In genomic region chr6:95729399-95729798, GRCm38 (mm10) we compare ENCODE assay signal across 21 mouse cellular contexts. TPM values are rescaled to one million over a fixed set of nuclear protein-coding genes. Genes with fewer than 3 reads are reported as not detected.
DNase-seq lines count a peak whose midpoint lies in the region; ATAC-seq lines count a peak whose summit lies in the region.
"Had no signal": no experiment of that assay in that cellular context is flagged by ENCODE, and none has a peak within 500 bp of the region (broad histone marks: within the 10 kb centered on the region; RNA-seq: fewer than 3 reads in every experiment).

No protein-coding gene starts in this region.

- 87% methylated on average over 5 of the region's 5 CpGs for WGBS in midbrain, embryonic 14.5 days
- 91% methylated on average over 5 of the region's 5 CpGs for WGBS in forebrain, embryonic 13.5 days

- no peak overlapping the region for H3K9ac ChIP-seq in midbrain, embryonic 14.5 days (replicated peaks; ENCODE audit: low read length)
- H3K9ac ChIP-seq in forebrain, embryonic 13.5 days, result no peak overlapping the region

- peak; percentile 41 for DNase-seq in heart, adult 11 months
- DNase-seq in heart, postnatal 10 days, result no peak
- DNase-seq in midbrain, embryonic 14.5 days, result no peak
- DNase-seq: adrenal gland, adult 2 months; adrenal gland, adult 8-10 months; adrenal gland, postnatal 10 days; adrenal gland, postnatal 14 days; adrenal gland, postnatal 25 days; adrenal gland, postnatal 36 days; B cell, adult 2 months; cerebellum, adult 11 months; cerebellum, adult 11-12 months; cerebellum, adult 18-20 months had no signal

- no peak overlapping the region for H3K4me2 ChIP-seq in midbrain, embryonic 14.5 days (ENCODE audit: low read length)
- H3K4me2 ChIP-seq in forebrain, embryonic 13.5 days, result no peak overlapping the region

- H3K36me3 ChIP-seq in midbrain, embryonic 14.5 days (ENCODE audit: control insufficient read depth, insufficient read depth, low read length), result no peaks in the 10 kb centered on the region
- H3K36me3 ChIP-seq in forebrain, embryonic 13.5 days (ENCODE audit: poor library complexity, severe bottlenecking), result no peaks in the 10 kb centered on the region
- H3K36me3 ChIP-seq: G1E had no signal

- no peak overlapping the region for H3K27ac ChIP-seq in midbrain, embryonic 14.5 days (replicated peaks; ENCODE audit: low read depth, low read length)
- H3K27ac ChIP-seq in forebrain, embryonic 13.5 days, result no peak overlapping the region

- no peak overlapping the region for H3K4me3 ChIP-seq in midbrain, embryonic 14.5 days (replicated peaks; ENCODE audit: low read depth, low read length)
- H3K4me3 ChIP-seq in forebrain, embryonic 13.5 days, result no peak overlapping the region

- H3K9me3 ChIP-seq in midbrain, embryonic 14.5 days (ENCODE audit: control insufficient read depth, low read length), result no peaks in the 10 kb centered on the region
- H3K9me3 ChIP-seq in forebrain, embryonic 13.5 days (replicated peaks), result no peaks in the 10 kb centered on the region
- H3K9me3 ChIP-seq: G1E had no signal

- ATAC-seq in granulocyte monocyte progenitor cell, adult 5-6 weeks (replicated peaks; ENCODE audit: poor library complexity, severe bottlenecking), result peak; percentile 61
- ATAC-seq in megakaryocyte progenitor cell, adult 5-6 weeks (replicated peaks; ENCODE audit: poor library complexity), result peak; percentile 64
- no peak for ATAC-seq in midbrain, embryonic 14.5 days (ENCODE audit: low FRiP score, low TSS enrichment)
- no peak for ATAC-seq in forebrain, embryonic 13.5 days
- ATAC-seq: activated CD4-positive, CD25-positive, alpha-beta regulatory T cell, adult 4 months; CD4-positive, CD25-positive, alpha-beta regulatory T cell, adult 4 months; Patski had no signal

- intact Hi-C loops in heart, postnatal 10 days (cut with DNase I), result no loop called here

- H3K4me1 ChIP-seq in midbrain, embryonic 14.5 days (ENCODE audit: control insufficient read depth, insufficient read depth, low read length), result no peaks in the 10 kb centered on the region
- no peaks in the 10 kb centered on the region for H3K4me1 ChIP-seq in forebrain, embryonic 13.5 days

- H3K27me3 ChIP-seq in midbrain, embryonic 14.5 days (ENCODE audit: control insufficient read depth, insufficient read depth, low read length), result no peaks in the 10 kb centered on the region
- H3K27me3 ChIP-seq in forebrain, embryonic 13.5 days, result no peaks in the 10 kb centered on the region
- H3K27me3 ChIP-seq: CH12.LX, Patski had no signal

RNA-seq across cellular contexts. Expression of gene Suclg2, which starts 10.8 kb away (rescaled TPM):
- total RNA-seq in heart, postnatal 10 days (2021), result 100 to 1,000 TPM in 1 of 2 experiments, 10 to 100 TPM in 1; 98.0 to 106 TPM
- total RNA-seq in granulocyte monocyte progenitor cell, adult 5-6 weeks (2014; fragmentation: Nextera tagmentation), result 48.5 and 49.7 TPM in 2 replicates
- 70.8 and 111 TPM in 2 replicates for total RNA-seq in granulocyte monocyte progenitor cell, adult 5-6 weeks (2017)
- total RNA-seq in megakaryocyte progenitor cell, adult 5-6 weeks (2015), result 44.3 and 46.0 TPM in 2 replicates
- 58.8 and 134 TPM in 2 replicates for total RNA-seq in megakaryocyte progenitor cell, adult 5-6 weeks (2017)
- polyA plus RNA-seq in midbrain, embryonic 14.5 days (2014; fragmentation: Nextera tagmentation; extraction: Ambion mirVana), result 8.8 and 15.8 TPM in 2 replicates
- 26.9 and 32.1 TPM in 2 replicates for polyA plus RNA-seq in forebrain, embryonic 13.5 days (2015; fragmentation: Nextera tagmentation; extraction: Ambion mirVana)

Comparison
In these comparisons a context has a peak if more than half of its experiments do, and no peak if none do; other contexts are left out.
1. ATAC-seq: peak in granulocyte monocyte progenitor cell, adult 5-6 weeks (single experiment) and megakaryocyte progenitor cell, adult 5-6 weeks (single experiment); none in midbrain, embryonic 14.5 days (single experiment) and forebrain, embryonic 13.5 days (single experiment).